Mouse (Mus musculus) spleen, adult 2 months (tissue): ENCODE measurements around the gene Rnf216.

Experiments used
- CTCF ChIP-seq: fragments of 200-500 bp; IDR thresholded peaks from 2 replicates; pipeline ENCODE4 v1.5.1; 2011; ENCODE audit warnings: mild to moderate bottlenecking, inconsistent platforms; ENCODE audit not compliant: insufficient read depth, insufficient read length, insufficient replicate concordance; ENCODE audit errors: extremely low read depth
- POLR2A ChIP-seq: fragments of 200-500 bp; IDR thresholded peaks from 2 replicates; pipeline ENCODE4 v1.6.1; 2011; ENCODE audit warnings: low read depth, low read length, inconsistent platforms

- TF ChIP-seq CTCF = no peak
- no peak for TF ChIP-seq POLR2A
Observed at GRCm38 (mm10) chr5:142968411-142968810, 144.4 kb downstream of the Rnf216 start.
